Mouse (Mus musculus): ENCODE data around the gene Rspo3. TPM values are rescaled to one million over a fixed set of nuclear protein-coding genes. Genes with fewer than 3 reads are reported as not detected.

Rspo3 gene
- total RNA-seq, 2 experiments from 2014 or later = 11.8 TPM

GRCm38 (mm10) chr10:29445076-29445475 lies 90.6 kb downstream of the Rspo3 start:
- no peak for DNase-seq (ENCODE audit: extremely low spot score in 1 of 2, low spot score in 1 of 2)

GRCm38 (mm10) chr10:29441297-29441696 lies 94.4 kb downstream of the Rspo3 start:
- DNase-seq (ENCODE audit: extremely low spot score in 1 of 2, low spot score in 1 of 2) = no peak

- no peak for DNase-seq (ENCODE audit: extremely low spot score in 1 of 2, low spot score in 1 of 2)
Observed at GRCm38 (mm10) chr10:29432935-29433453, 102.7 kb downstream of the Rspo3 start.

GRCm38 (mm10) chr10:29426660-29427059 lies 109.0 kb downstream of the Rspo3 start:
- DNase-seq (ENCODE audit: extremely low spot score in 1 of 2, low spot score in 1 of 2) = no peak

GRCm38 (mm10) chr10:29424571-29424970 lies 111.1 kb downstream of the Rspo3 start:
- no peak for DNase-seq (ENCODE audit: extremely low spot score in 1 of 2, low spot score in 1 of 2)

- DNase-seq (ENCODE audit: extremely low spot score in 1 of 2, low spot score in 1 of 2) = no peak
Observed at GRCm38 (mm10) chr10:29414361-29414760, 121.3 kb downstream of the Rspo3 start.

GRCm38 (mm10) chr10:29402656-29403268 lies 132.9 kb downstream of the Rspo3 start:
- DNase-seq (ENCODE audit: extremely low spot score in 1 of 2, low spot score in 1 of 2) = no peak

Other genes with a start within 250 kb of the Rspo3 start
- gene Echdc1, start 222.7 kb downstream of the Rspo3 start, total RNA-seq (2021) = 10 to 100 TPM; 31.9 TPM
- 100 to 1,000 TPM; 101 to 111 TPM for gene Rnf146, start 173.4 kb downstream of the Rspo3 start, total RNA-seq (2021)

Data from layer of hippocampus, postnatal 25 days (tissue).